Mouse (Mus musculus) CH12.LX (cell line): ENCODE measurements around the gene Dhx58.

Experiments used
- CTCF ChIP-seq, 2 experiments: IDR thresholded peaks in 1 of 2; conservative IDR thresholded peaks in 1 of 2; 2 replicates each; pipeline ENCODE4 v1.5.1; 2011 to 2012; ENCODE audit warnings: low read depth in 2 of 2, low read length in 2 of 2, improper control_type of control experiment in 1 of 2, inconsistent platforms in 1 of 2, mild to moderate bottlenecking in 1 of 2, moderate library complexity in 1 of 2
- POLR2A ChIP-seq: IDR thresholded peaks from 2 replicates; pipeline ENCODE4 v1.6.1; 2011; ENCODE audit warnings: low read depth, mild to moderate bottlenecking, improper control_type of control experiment, low read length
- RAD21 ChIP-seq: IDR thresholded peaks from 2 replicates; pipeline ENCODE4 v1.6.1; 2011; ENCODE audit warnings: low read depth, mild to moderate bottlenecking, low read length, improper control_type of control experiment, moderate library complexity
- USF2 ChIP-seq: conservative IDR thresholded peaks from 2 replicates; pipeline ENCODE4 v1.6.1; 2011; ENCODE audit warnings: low read depth, low read length, improper control_type of control experiment
- ZNF384 ChIP-seq: IDR thresholded peaks from 2 replicates; pipeline ENCODE4 v1.6.1; 2012; ENCODE audit warnings: low read depth, low read length, improper control_type of control experiment, inconsistent platforms

- TF ChIP-seq POLR2A (peak; percentile 95), CTCF (conservative IDR thresholded peaks at IDR 0.05 in 1 of 2, IDR thresholded peaks at IDR 0.05 in 1 of 2; ENCODE audit: low read depth in 2 of 2, low read length in 2 of 2) (no peak), ZNF384 (no peak), USF2 (no peak), RAD21 (no peak)
Observed at GRCm38 (mm10) chr11:100738066-100738604, 34.1 kb upstream of the Dhx58 start, which contains the start of gene Rab5c.
